Mouse (Mus musculus) liver, postnatal 0 days (tissue): ENCODE data around the gene Acss1. TPM values are rescaled to one million over a fixed set of nuclear protein-coding genes. Genes with fewer than 3 reads are reported as not detected.
A peak's percentile ranks its signal among the peaks of the same experiment; 100 is the strongest.

Experiments
- ATAC-seq: fragments of 200-750 bp; cut with Nextera tagmentation; 2 replicates; pipeline ENCODE4 v1.8.0; 2017; ENCODE audit warnings: mild to moderate bottlenecking, moderate library complexity
- DNase-seq: peaks from one replicate; pipeline ENCODE4 v3.0.0-alpha.2; 2016
- H3K27ac ChIP-seq: fragments of 300-500 bp; sonication (generic); 2 replicates; pipeline ENCODE4 v1.5.1; 2014; ENCODE audit warnings: antibody characterized with exemption, moderate library complexity, mild to moderate bottlenecking, low read depth
- H3K27me3 ChIP-seq: fragments of 300-500 bp; sonication (generic); 2 replicates; pipeline ENCODE4 v1.6.1; 2014; ENCODE audit warnings: low read length, control low read depth, mixed read lengths; ENCODE audit not compliant: insufficient read depth
- H3K36me3 ChIP-seq: fragments of 300-500 bp; sonication (generic); replicated peaks from 2 replicates; pipeline ENCODE4 v1.6.1; 2014; ENCODE audit warnings: mild to moderate bottlenecking, control low read depth, low read length, moderate library complexity, mixed read lengths; ENCODE audit not compliant: insufficient read depth
- H3K4me1 ChIP-seq: fragments of 300-500 bp; sonication (generic); 2 replicates; pipeline ENCODE4 v1.6.1; 2014; ENCODE audit warnings: antibody characterized with exemption, mild to moderate bottlenecking, control low read depth; ENCODE audit not compliant: insufficient read depth
- H3K4me2 ChIP-seq: fragments of 300-500 bp; sonication (generic); 2 replicates; pipeline ENCODE4 v1.6.1; 2014; ENCODE audit warnings: low read depth, mild to moderate bottlenecking, low read length, moderate library complexity, mixed read lengths
- H3K4me3 ChIP-seq: fragments of 300-500 bp; sonication (generic); 2 replicates; pipeline ENCODE4 v1.5.1; 2014; ENCODE audit warnings: low read depth, low read length
- H3K9ac ChIP-seq: fragments of 300-500 bp; sonication (generic); replicated peaks from 2 replicates; pipeline ENCODE4 v1.6.1; 2014; ENCODE audit warnings: mild to moderate bottlenecking, moderate library complexity
- H3K9me3 ChIP-seq: fragments of 300-500 bp; sonication (generic); 2 replicates; pipeline ENCODE4 v1.6.1; 2016; ENCODE audit warnings: mild to moderate bottlenecking, control low read depth, low read length, mixed read lengths
- CTCF ChIP-seq: sonication (generic); IDR thresholded peaks from 2 replicates; pipeline ENCODE4 v1.5.1; 2016; ENCODE audit warnings: antibody characterized with exemption, low read depth
- EP300 ChIP-seq: IDR thresholded peaks from 2 replicates; pipeline ENCODE4 v1.6.1; 2016; ENCODE audit warnings: antibody characterized with exemption, low read depth, mild to moderate bottlenecking
- WGBS: fragments of 180-500 bp; shearing (Covaris S2); extraction: QIAGEN DNeasy Blood & Tissue Kit; methylation state at CpG from one replicate; pipeline ENCODE4 v1.1.7; 2014; ENCODE audit not compliant: insufficient replicate concordance; 5-methylcytosine and 5-hydroxymethylcytosine counted together
- polyA plus RNA-seq: library from polyadenylated mRNA; unstranded; fragments of >200 nt; fragmentation: Nextera tagmentation; extraction: Ambion mirVana; gene quantifications from 2 replicates; pipeline ENCODE4 v1.2.1, GENCODE M21; 2015

Gene Acss1
- polyA plus RNA-seq, 1 experiment from 2014 or later, result 16.7 TPM

DNA sequence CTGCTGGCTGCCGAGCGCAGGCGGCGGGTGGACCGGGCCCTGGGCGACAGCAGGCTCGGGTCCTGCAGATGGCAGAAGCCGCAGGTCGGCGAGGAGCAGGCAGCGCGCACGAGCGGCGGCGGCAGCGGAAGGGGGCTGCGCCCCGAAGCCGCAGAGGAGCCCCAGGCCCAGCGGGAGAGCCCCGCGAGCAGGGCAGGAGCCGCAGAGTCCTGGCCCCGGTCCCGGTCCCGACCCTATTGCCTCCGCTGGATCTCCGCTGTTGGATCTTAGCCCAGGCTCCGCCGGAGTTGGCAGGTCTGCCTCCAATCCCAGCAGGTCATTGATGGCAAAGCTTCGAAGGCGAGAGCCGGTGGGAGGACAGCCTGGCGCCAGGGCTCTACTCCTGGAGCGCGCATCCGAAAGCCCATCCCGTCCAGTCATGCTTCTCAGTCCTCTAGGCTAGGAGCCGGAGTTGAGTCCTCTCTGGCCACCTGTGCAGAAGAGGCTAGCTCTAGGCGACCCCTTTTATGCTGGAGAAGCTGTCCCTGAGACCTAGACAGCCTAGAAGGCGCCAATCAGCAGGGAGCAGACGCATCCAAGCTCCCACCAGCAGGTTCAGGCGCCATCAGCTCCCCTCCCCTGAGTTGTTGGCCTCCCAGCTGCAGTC, 20.4 kb upstream of the Acss1 start:
- H3K4me3 ChIP-seq, result peak overlapping the region; percentile 13; the same call in 1 of the 2 replicates
- peaks cover 44% of the 10 kb centered on the region for H3K27me3 ChIP-seq
- WGBS, result 2% methylated on average over 44 of the region's 44 CpGs
- no peak overlapping the region for H3K9ac ChIP-seq
- no peak overlapping the region for H3K27ac ChIP-seq
- no peaks in the 10 kb centered on the region for H3K36me3 ChIP-seq
- H3K4me1 ChIP-seq, result no peaks in the 10 kb centered on the region
- DNase-seq, result no peak
- H3K4me2 ChIP-seq, result peak overlapping the region; percentile 51
- ATAC-seq, result no peak
- no peak for TF ChIP-seq CTCF
- no peak for TF ChIP-seq EP300
- H3K9me3 ChIP-seq, result no peaks in the 10 kb centered on the region

DNA sequence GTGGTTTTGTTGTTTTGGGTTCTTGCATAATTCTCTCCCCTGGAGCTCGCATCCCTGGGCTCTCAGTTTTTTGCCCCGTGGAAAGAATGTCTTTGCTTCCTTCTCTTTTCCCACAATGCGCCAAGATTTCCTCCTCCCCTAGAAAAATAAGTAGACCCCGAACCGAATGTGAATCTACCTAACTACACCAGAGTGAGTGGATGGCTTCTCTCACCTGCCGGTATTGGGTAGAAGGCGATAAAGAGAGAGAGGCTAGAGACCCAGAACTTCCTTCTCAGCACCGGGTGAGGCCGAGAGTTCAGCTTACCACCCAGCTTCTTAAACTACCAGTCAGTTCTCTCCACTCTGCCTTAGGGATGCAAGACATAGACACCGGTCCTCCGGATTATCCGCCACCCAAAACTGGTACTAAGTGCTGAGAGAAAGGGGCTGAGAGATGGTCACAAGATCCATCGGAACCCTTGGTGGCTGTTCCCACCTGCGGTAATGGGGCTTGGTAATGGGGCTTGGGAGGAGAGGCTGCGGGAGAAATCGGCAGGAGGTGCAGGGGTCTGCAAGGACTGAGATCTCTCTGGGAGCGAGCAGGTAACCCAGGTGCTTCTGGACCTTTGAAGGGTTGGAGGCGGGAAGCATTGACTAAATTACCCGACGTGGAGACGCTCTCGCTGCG, 19.7 kb upstream of the Acss1 start:
- DNase-seq (no peak), ATAC-seq (no peak)
- no peak overlapping the region for H3K9ac ChIP-seq
- peak overlapping the region; percentile 51; the same call in 1 of the 2 replicates for H3K4me2 ChIP-seq
- H3K27ac ChIP-seq, result no peak overlapping the region
- TF ChIP-seq EP300 (no peak), CTCF (no peak)
- no peaks in the 10 kb centered on the region for H3K9me3 ChIP-seq
- H3K4me1 ChIP-seq, result no peaks in the 10 kb centered on the region
- 4% methylated on average over 23 of the region's 23 CpGs for WGBS
- no peaks in the 10 kb centered on the region for H3K36me3 ChIP-seq
- peak overlapping the region; percentile 13; the same call in 1 of the 2 replicates for H3K4me3 ChIP-seq
- H3K27me3 ChIP-seq, result peaks cover 44% of the 10 kb centered on the region

- Histone ChIP-seq H3K9ac (no peak overlapping the region), H3K27ac (no peak overlapping the region), H3K4me1 (no peaks in the 10 kb centered on the region), H3K27me3 (peaks cover 38% of the 10 kb centered on the region), H3K9me3 (no peaks in the 10 kb centered on the region), H3K4me3 (no peak overlapping the region), H3K4me2 (no peak overlapping the region), H3K36me3 (no peaks in the 10 kb centered on the region)
- no peak for TF ChIP-seq CTCF
- TF ChIP-seq EP300, result no peak
- ATAC-seq (no peak), DNase-seq (no peak)
- WGBS, result 89% methylated on average over 9 of the region's 9 CpGs
Measured at GRCm38 (mm10) chr2:150685389-150685788, 17.1 kb upstream of the Acss1 start.

- Histone ChIP-seq H3K27ac (no peak overlapping the region), H3K36me3 (no peaks in the 10 kb centered on the region), H3K4me2 (no peak overlapping the region), H3K9me3 (no peaks in the 10 kb centered on the region), H3K9ac (no peak overlapping the region), H3K4me3 (no peak overlapping the region), H3K4me1 (no peaks in the 10 kb centered on the region), H3K27me3 (peaks cover 29% of the 10 kb centered on the region)
- TF ChIP-seq CTCF (no peak), EP300 (no peak)
- ATAC-seq (no peak), DNase-seq (no peak)
- WGBS, result 84% methylated on average over 12 of the region's 12 CpGs
Measured at GRCm38 (mm10) chr2:150684451-150684850, 16.2 kb upstream of the Acss1 start.

GRCm38 (mm10) chr2:150681581-150681980, 13.3 kb upstream of the Acss1 start:
- Histone ChIP-seq H3K9me3 (no peaks in the 10 kb centered on the region), H3K27ac (no peak overlapping the region), H3K9ac (no peak overlapping the region), H3K4me3 (no peak overlapping the region), H3K4me1 (no peaks in the 10 kb centered on the region), H3K27me3 (no peaks in the 10 kb centered on the region; the same call in none of the 2 replicates), H3K4me2 (no peak overlapping the region), H3K36me3 (no peaks in the 10 kb centered on the region)
- WGBS, result 40% methylated on average over 4 of the region's 4 CpGs
- TF ChIP-seq CTCF (no peak), EP300 (no peak)
- no peak for ATAC-seq
- DNase-seq, result no peak

- 1% methylated on average over 3 of the region's 3 CpGs for WGBS
- TF ChIP-seq EP300 (no peak), CTCF (peak; percentile 93)
- DNase-seq, result peak; percentile 85
- peaks cover 5% of the 10 kb centered on the region; the same call in 1 of the 2 replicates for H3K4me1 ChIP-seq
- H3K27me3 ChIP-seq, result no peaks in the 10 kb centered on the region
- no peak overlapping the region for H3K4me3 ChIP-seq
- no peaks in the 10 kb centered on the region for H3K36me3 ChIP-seq
- H3K4me2 ChIP-seq, result no peak overlapping the region
- no peak for ATAC-seq
- H3K9me3 ChIP-seq, result no peaks in the 10 kb centered on the region
- H3K27ac ChIP-seq, result no peak overlapping the region
- H3K9ac ChIP-seq, result no peak overlapping the region
Measured at GRCm38 (mm10) chr2:150678392-150678791, 10.1 kb upstream of the Acss1 start.
